Mouse (Mus musculus) forebrain, embryonic 15.5 days (tissue): ENCODE results near the gene Ap1b1. TPM values are rescaled to one million over a fixed set of nuclear protein-coding genes. Genes with fewer than 3 reads are reported as not detected.

ENCODE experiments used
- ATAC-seq: fragments of 200-750 bp; cut with Nextera tagmentation; replicated peaks from 2 replicates; pipeline ENCODE4 v1.8.0; 2017; ENCODE audit warnings: mild to moderate bottlenecking, moderate TSS enrichment, moderate library complexity
- H3K27ac ChIP-seq: fragments of 300-500 bp; sonication (generic); replicated peaks from 2 replicates; pipeline ENCODE4 v1.5.1; 2015; ENCODE audit warnings: mild to moderate bottlenecking, inconsistent platforms
- H3K27me3 ChIP-seq: fragments of 300-500 bp; sonication (generic); 2 replicates; pipeline ENCODE4 v1.6.1; 2015; ENCODE audit warnings: inconsistent platforms
- H3K36me3 ChIP-seq: fragments of 300-500 bp; sonication (generic); 2 replicates; pipeline ENCODE4 v1.6.1; 2015; ENCODE audit warnings: mild to moderate bottlenecking, inconsistent platforms
- H3K4me1 ChIP-seq: fragments of 300-500 bp; sonication (generic); 2 replicates; pipeline ENCODE4 v1.6.1; 2015; ENCODE audit warnings: inconsistent platforms
- H3K4me2 ChIP-seq: fragments of 300-500 bp; sonication (generic); replicated peaks from 2 replicates; pipeline ENCODE4 v1.6.1; 2015; ENCODE audit warnings: mild to moderate bottlenecking, inconsistent platforms
- H3K4me3 ChIP-seq: fragments of 300-500 bp; sonication (generic); 2 replicates; pipeline ENCODE4 v1.5.1; 2015; ENCODE audit warnings: mild to moderate bottlenecking, inconsistent platforms
- H3K9ac ChIP-seq: fragments of 300-500 bp; sonication (generic); replicated peaks from 2 replicates; pipeline ENCODE4 v1.6.1; 2015; ENCODE audit warnings: mild to moderate bottlenecking, inconsistent platforms
- H3K9me3 ChIP-seq: fragments of 300-500 bp; sonication (generic); 2 replicates; pipeline ENCODE4 v1.6.1; 2016; ENCODE audit warnings: inconsistent platforms
- WGBS: fragments of 180-500 bp; shearing (Covaris S2); methylation state at CpG from one replicate; pipeline ENCODE4 v1.1.7; 2015; ENCODE audit warnings: mixed read lengths; 5-methylcytosine and 5-hydroxymethylcytosine counted together
- polyA plus RNA-seq: library from polyadenylated mRNA; unstranded; fragments of >200 nt; fragmentation: Nextera tagmentation; extraction: Ambion mirVana; gene quantifications from 2 replicates; pipeline ENCODE4 v1.2.1, GENCODE M21; 2015

Gene Ap1b1
- polyA plus RNA-seq, 1 experiment from 2014 or later, result 81.4 TPM

GRCm38 (mm10) chr11:5059230-5059629 lies 72.6 kb downstream of the Ap1b1 start:
- Histone ChIP-seq H3K27ac (no peak overlapping the region), H3K36me3 (no peaks in the 10 kb centered on the region), H3K4me1 (peaks cover 66% of the 10 kb centered on the region), H3K27me3 (peaks cover 80% of the 10 kb centered on the region), H3K4me2 (no peak overlapping the region), H3K9me3 (no peaks in the 10 kb centered on the region), H3K4me3 (no peak overlapping the region), H3K9ac (no peak overlapping the region)
- WGBS, result 22% methylated on average over 14 of the region's 14 CpGs
- ATAC-seq, result no peak

- WGBS, result 8% methylated on average over 27 of the region's 27 CpGs
- H3K9ac ChIP-seq, result no peak overlapping the region
Measured at GRCm38 (mm10) chr11:5059704-5060156, 73.1 kb downstream of the Ap1b1 start.

GRCm38 (mm10) chr11:5060756-5061412 lies 74.3 kb downstream of the Ap1b1 start:
- Histone ChIP-seq H3K4me3 (peak overlapping the region; percentile 36; the same call in 1 of the 2 replicates), H3K4me2 (peak overlapping the region; percentile 71), H3K9ac (no peak overlapping the region), H3K9me3 (no peaks in the 10 kb centered on the region), H3K27ac (no peak overlapping the region), H3K36me3 (no peaks in the 10 kb centered on the region), H3K4me1 (peaks cover 71% of the 10 kb centered on the region), H3K27me3 (peaks cover 76% of the 10 kb centered on the region)
- 52% methylated on average over 28 of the region's 28 CpGs for WGBS
- ATAC-seq, result no peak

More at GRCm38 (mm10) chr11:5059704-5060156, 73.1 kb downstream of the Ap1b1 start:
- ATAC-seq, result no peak
- Histone ChIP-seq H3K4me3 (no peak overlapping the region), H3K9me3 (no peaks in the 10 kb centered on the region), H3K4me1 (peaks cover 71% of the 10 kb centered on the region), H3K27me3 (peaks cover 80% of the 10 kb centered on the region), H3K4me2 (no peak overlapping the region), H3K27ac (no peak overlapping the region), H3K36me3 (no peaks in the 10 kb centered on the region)

- Histone ChIP-seq H3K27me3 (peaks cover 70% of the 10 kb centered on the region), H3K4me2 (peak overlapping the region; percentile 71), H3K36me3 (no peaks in the 10 kb centered on the region), H3K9ac (peak overlapping the region; percentile 2; the same call in 1 of the 2 replicates), H3K27ac (no peak overlapping the region), H3K9me3 (no peaks in the 10 kb centered on the region), H3K4me3 (peak overlapping the region; percentile 36), H3K4me1 (peaks cover 65% of the 10 kb centered on the region)
- 0 out of 2 replicates have a peak, but pooled peaks have one; percentile 14 for ATAC-seq
- 2% methylated on average over 61 of the region's 62 CpGs for whole genome bisulfite sequencing
Measured at GRCm38 (mm10) chr11:5061413-5062139, 75.0 kb downstream of the Ap1b1 start.

- H3K36me3 ChIP-seq, result no peaks in the 10 kb centered on the region
- H3K9me3 ChIP-seq, result no peaks in the 10 kb centered on the region
- peaks cover 62% of the 10 kb centered on the region for H3K27me3 ChIP-seq
- no peak overlapping the region for H3K27ac ChIP-seq
- ATAC-seq, result no peak
- H3K4me2 ChIP-seq, result peak overlapping the region; percentile 71
- H3K4me1 ChIP-seq, result peaks cover 59% of the 10 kb centered on the region
- peak overlapping the region; percentile 36 for H3K4me3 ChIP-seq
- WGBS, result 16% methylated on average over 13 of the region's 13 CpGs
- 0 out of 2 replicates have a peak overlapping the region, but pooled peaks have one; percentile 2 for H3K9ac ChIP-seq
Measured at GRCm38 (mm10) chr11:5062326-5062725, 75.7 kb downstream of the Ap1b1 start.

- no peaks in the 10 kb centered on the region for H3K9me3 ChIP-seq
- H3K4me2 ChIP-seq, result peak overlapping the region; percentile 87; the same call in 1 of the 2 replicates
- H3K4me3 ChIP-seq, result no peak overlapping the region
- no peak overlapping the region for H3K27ac ChIP-seq
- peaks cover 56% of the 10 kb centered on the region for H3K27me3 ChIP-seq
- peaks cover 53% of the 10 kb centered on the region for H3K4me1 ChIP-seq
- H3K36me3 ChIP-seq, result peaks cover 1% of the 10 kb centered on the region
- no peak for ATAC-seq
- no peak overlapping the region for H3K9ac ChIP-seq
- 63% methylated on average over 13 of the region's 13 CpGs for WGBS
Measured at GRCm38 (mm10) chr11:5062860-5063505, 76.4 kb downstream of the Ap1b1 start.

GRCm38 (mm10) chr11:5063561-5064281 lies 77.1 kb downstream of the Ap1b1 start:
- no peak overlapping the region for H3K27ac ChIP-seq
- H3K4me3 ChIP-seq, result peak overlapping the region; percentile 60
- peaks cover 9% of the 10 kb centered on the region for H3K36me3 ChIP-seq
- H3K9ac ChIP-seq, result no peak overlapping the region
- no peaks in the 10 kb centered on the region for H3K9me3 ChIP-seq
- H3K27me3 ChIP-seq, result peaks cover 50% of the 10 kb centered on the region
- peaks cover 49% of the 10 kb centered on the region for H3K4me1 ChIP-seq
- ATAC-seq, result no peak
- 57% methylated on average over 31 of the region's 31 CpGs for WGBS
- H3K4me2 ChIP-seq, result peak overlapping the region; percentile 87

GRCm38 (mm10) chr11:5064282-5065055 lies 77.8 kb downstream of the Ap1b1 start:
- Histone ChIP-seq H3K4me1 (peaks cover 44% of the 10 kb centered on the region), H3K27ac (no peak overlapping the region), H3K27me3 (peaks cover 43% of the 10 kb centered on the region), H3K9me3 (no peaks in the 10 kb centered on the region), H3K9ac (peak overlapping the region; percentile 55), H3K4me3 (peak overlapping the region; percentile 60), H3K4me2 (peak overlapping the region; percentile 87), H3K36me3 (peaks cover 16% of the 10 kb centered on the region)
- ATAC-seq, result peak; percentile 23
- WGBS, result 12% methylated on average over 38 of the region's 38 CpGs

GRCm38 (mm10) chr11:5065056-5065821 lies 78.6 kb downstream of the Ap1b1 start, which contains the start of gene Gas2l1:
Gene Gas2l1, minus strand, starts transcription at chr11:5065327.
- peak within 1 kb of the TSS; percentile 55 for H3K9ac ChIP-seq
- H3K27ac ChIP-seq, result peak within 1 kb of the TSS; percentile 3; the same call in 1 of the 2 replicates
- peak within 1 kb of the TSS; percentile 87 for H3K4me2 ChIP-seq
- H3K36me3 ChIP-seq, result peaks cover 21% of the 10 kb centered on the region
- ATAC-seq, result peak; percentile 86
- H3K27me3 ChIP-seq, result peaks cover 35% of the 10 kb centered on the region
- WGBS, result under 1% methylated on average over 50 of the region's 50 CpGs
- H3K9me3 ChIP-seq, result no peaks in the 10 kb centered on the region
- peak within 1 kb of the TSS; percentile 60 for H3K4me3 ChIP-seq
- H3K4me1 ChIP-seq, result peaks cover 40% of the 10 kb centered on the region

- no peak for ATAC-seq
Measured at GRCm38 (mm10) chr11:5067063-5067462, 80.4 kb downstream of the Ap1b1 start.

More at GRCm38 (mm10) chr11:5067063-5067462, 80.4 kb downstream of the Ap1b1 start:
- Histone ChIP-seq H3K36me3 (peaks cover 40% of the 10 kb centered on the region), H3K27me3 (peaks cover 17% of the 10 kb centered on the region; the same call in 1 of the 2 replicates), H3K4me1 (peaks cover 27% of the 10 kb centered on the region), H3K9ac (no peak overlapping the region), H3K27ac (no peak overlapping the region), H3K9me3 (no peaks in the 10 kb centered on the region), H3K4me2 (no peak overlapping the region), H3K4me3 (no peak overlapping the region)
